Mouse (Mus musculus) heart, postnatal 10 days (tissue): Measurements from ENCODE around the gene Rnase11. TPM values are rescaled to one million over a fixed set of nuclear protein-coding genes. Genes with fewer than 3 reads are reported as not detected.
"Not testable (repeated sequence)": the region's sequence is repeated elsewhere in the genome, so short reads cannot be mapped to it uniquely, and the experiment has no call there.

Experiments used
- DNase-seq, 2 experiments: peaks; one replicate each; pipeline ENCODE4 v3.0.0; 2021
- intact Hi-C: fragments of 180-260 bp; cut with DNase I; formaldehyde crosslinking; loops from one replicate; pipeline ENCODE4 v1.15.1; 2025
- total RNA-seq, 2 experiments: library from RNA; stranded (reverse); gene quantifications; 2 replicates each; pipeline ENCODE4 v1.2.3; 2021

Rnase11 gene
- total RNA-seq, 2 experiments from 2014 or later, result not detected

DNA sequence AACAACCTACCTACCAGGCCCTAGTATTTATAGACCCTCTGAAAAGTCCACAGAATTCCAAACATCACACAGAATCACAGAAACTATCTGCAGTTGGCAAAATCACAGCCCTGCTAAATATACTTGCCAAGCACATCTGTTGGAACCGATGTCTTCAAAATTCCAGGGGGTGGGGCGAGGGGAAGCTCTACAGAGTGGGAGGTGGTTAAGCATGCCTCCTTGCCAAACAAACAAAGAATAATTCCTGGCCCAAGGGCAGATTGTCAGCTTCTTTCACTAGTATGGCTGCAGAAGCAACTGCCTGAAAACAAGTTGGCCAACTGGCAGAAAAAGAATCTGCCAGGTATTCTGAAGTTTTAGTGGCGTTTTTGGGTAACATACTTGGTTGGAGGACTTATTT is 32.7 kb downstream of the Rnase11 start:
- DNase-seq, result peak; percentile 64 to 66
- intact Hi-C loops, result no loop called here

DNA sequence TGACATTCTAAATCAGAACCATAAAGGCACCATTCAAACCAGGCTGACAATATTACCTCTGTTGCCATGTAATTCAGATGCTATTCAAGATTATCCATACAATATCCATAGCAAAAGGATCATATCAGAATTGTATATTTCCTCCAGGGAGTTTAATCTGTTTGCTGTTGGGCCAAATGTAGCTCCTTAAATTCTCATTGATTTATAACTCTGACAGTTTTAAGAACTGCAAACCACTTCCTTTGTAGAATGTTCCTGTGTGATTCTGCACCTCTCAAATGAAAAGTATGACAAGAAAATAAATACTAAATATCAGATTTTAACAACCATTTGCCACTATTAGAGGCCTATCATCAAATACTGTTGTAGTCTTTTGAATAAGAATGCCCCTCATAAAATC is 34.2 kb downstream of the Rnase11 start:
- no peak for DNase-seq
- intact Hi-C loops, result no loop called here

DNA sequence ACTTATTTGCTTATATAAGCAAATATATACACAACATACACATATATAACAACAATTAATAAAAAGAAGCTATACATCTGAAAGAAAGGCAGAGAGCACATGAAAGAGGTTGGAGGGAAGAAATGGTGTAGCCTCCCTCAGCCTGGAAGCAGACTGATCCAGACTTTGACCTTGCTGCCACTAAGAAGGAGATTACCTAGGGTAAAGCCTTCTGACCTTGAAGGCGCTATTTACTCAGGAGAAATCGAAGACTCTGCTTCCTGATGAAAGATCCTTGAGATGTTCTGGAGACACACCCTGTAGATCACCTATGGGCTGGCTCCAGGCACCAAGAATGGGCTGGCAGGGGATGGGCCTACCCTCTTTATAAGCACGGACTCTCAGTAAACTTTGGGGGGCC is 35.2 kb downstream of the Rnase11 start:
- intact Hi-C loops, result loop anchor here (5.0 kb wide), 1 partner anchor 72 kb away; the partner anchor contains the start of gene Gm49342
- DNase-seq, result not testable (repeated sequence)

DNA sequence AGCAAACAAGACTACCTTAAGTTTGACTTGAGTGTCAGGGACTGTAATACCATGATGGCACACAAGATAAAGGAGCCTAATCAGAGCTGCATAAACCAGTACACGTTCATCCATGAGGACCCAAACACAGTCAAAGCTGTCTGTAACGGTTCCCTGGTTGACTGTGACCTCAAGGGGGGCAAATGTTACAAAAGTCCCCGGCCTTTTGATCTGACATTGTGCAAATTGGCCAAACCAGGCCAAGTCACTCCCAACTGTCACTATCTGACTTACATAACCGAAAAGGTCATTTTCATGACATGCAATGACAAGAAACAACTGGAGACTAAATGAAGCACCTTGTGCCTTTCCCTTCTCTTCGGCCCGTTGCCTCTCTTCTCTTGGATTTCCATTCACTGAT is 40.4 kb downstream of the Rnase11 start:
- DNase-seq, result no peak
- intact Hi-C loops, result no loop called here

DNA sequence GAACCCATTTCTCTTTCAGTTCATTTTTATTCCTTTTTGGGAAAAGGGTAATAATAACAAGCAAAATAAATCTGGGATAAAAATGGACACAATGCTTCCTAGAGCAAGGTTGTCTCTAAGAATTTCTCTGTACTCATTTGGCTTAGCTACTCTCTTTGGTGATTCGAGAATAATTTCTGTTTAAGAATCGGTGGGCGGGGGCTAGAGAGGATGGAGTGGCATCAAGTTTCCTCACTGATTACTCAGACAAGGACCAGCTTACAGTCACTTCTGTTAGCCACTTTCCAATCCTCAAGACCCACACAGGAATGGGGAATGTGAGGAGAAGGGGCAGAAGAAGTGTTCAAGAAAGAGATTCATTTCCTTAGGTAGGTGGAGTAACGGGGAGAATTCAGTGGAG is 41.2 kb downstream of the Rnase11 start:
- intact Hi-C loops, result no loop called here

GRCm38 (mm10) chr14:51007914-51008713 is 41.8 kb downstream of the Rnase11 start:
- peak; percentile 80 to 83 for DNase-seq

More for the DNA sequence above, 41.2 kb downstream of the Rnase11 start:
- peak in 1 of 2 experiments; percentile 24 for DNase-seq

DNA sequence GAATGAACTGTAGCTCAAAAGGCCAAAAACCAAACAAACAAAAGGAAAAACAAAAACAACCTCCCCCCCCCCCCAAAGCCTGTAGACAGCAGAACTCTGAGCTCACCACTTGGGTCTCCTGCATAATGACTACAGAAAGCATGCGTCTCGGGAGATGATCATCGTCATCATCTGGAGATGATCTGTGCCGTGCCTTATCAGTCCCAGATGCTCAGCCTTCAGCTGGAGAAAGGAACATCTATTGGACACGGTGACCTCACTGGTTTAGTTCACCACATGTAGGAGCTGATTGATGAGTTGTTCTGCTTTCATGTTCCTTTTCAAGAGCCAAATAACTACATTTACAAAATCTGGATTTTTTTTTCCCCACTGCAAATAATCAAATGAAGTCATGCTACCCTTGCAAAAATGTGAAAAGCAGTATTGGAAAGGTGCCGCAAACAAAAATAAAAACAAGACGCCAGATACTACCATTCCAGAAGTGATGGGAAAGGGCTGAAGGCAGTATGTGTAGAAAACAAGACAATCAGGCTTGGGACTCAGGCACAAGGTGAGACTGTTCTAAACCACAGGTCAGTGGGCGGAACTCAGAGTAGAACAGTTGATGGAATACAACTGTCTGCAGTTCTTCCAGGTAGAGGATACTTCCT is 42.7 kb downstream of the Rnase11 start, which contains the start of gene Rnase10:
Gene Rnase10 (plus strand): TSS at position 600 of the 650 bp plus-strand sequence.
- intact Hi-C loops, result no loop called here
- DNase-seq, result no peak

More at GRCm38 (mm10) chr14:51007914-51008713, 41.8 kb downstream of the Rnase11 start:
- intact Hi-C loops, result no loop called here

Other genes starting within 250 kb of the Rnase11 start
- not detected for gene Ccnb1ip1, start 242.4 kb downstream of the Rnase11 start, total RNA-seq
- 10 to 100 TPM; 18.7 to 20.0 TPM for gene Parp2, start 242.3 kb downstream of the Rnase11 start, total RNA-seq
- 10 to 100 TPM; 10.9 to 11.6 TPM for gene Tep1, start 179.6 kb downstream of the Rnase11 start, total RNA-seq
- gene Klhl33, start 152.7 kb downstream of the Rnase11 start, total RNA-seq, result 1 to 10 TPM; 5.7 to 5.9 TPM
- gene Osgep, start 125.3 kb downstream of the Rnase11 start, total RNA-seq, result 10 to 100 TPM; 59.5 to 66.3 TPM
- gene Apex1, start 125.2 kb downstream of the Rnase11 start, total RNA-seq, result 10 to 100 TPM; 39.5 to 43.4 TPM
- gene Pip4p1, start 119.3 kb downstream of the Rnase11 start, total RNA-seq, result 10 to 100 TPM; 23.7 to 25.4 TPM
- gene Pnp, start 119.1 kb downstream of the Rnase11 start, total RNA-seq, result 10 to 100 TPM; 15.2 to 17.3 TPM
- 10 to 100 TPM; 13.0 to 14.4 TPM for gene Gm49342, start 105.6 kb downstream of the Rnase11 start, total RNA-seq
- gene Pnp2, start 94.2 kb downstream of the Rnase11 start, total RNA-seq, result 1 to 10 TPM in 1 of 2 experiments, under 1 TPM in 1; 0.69 to 1.1 TPM
- gene Rnase10, start 42.4 kb downstream of the Rnase11 start, total RNA-seq, result under 1 TPM; 0.17 TPM
- gene Rnase9, start 8.3 kb downstream of the Rnase11 start, total RNA-seq, result not detected
- gene Rnase12, start 7.5 kb upstream of the Rnase11 start, total RNA-seq, result not detected
- gene Olfr750, start 24.3 kb upstream of the Rnase11 start, total RNA-seq, result not detected
- gene Rnase4, start 40.9 kb upstream of the Rnase11 start, total RNA-seq, result 10 to 100 TPM; 45.4 to 46.9 TPM
- gene Ang, start 41.0 kb upstream of the Rnase11 start, total RNA-seq, result 1 to 10 TPM; 3.2 to 4.0 TPM
- not detected for gene Eddm3b, start 64.3 kb upstream of the Rnase11 start, total RNA-seq
- gene Rnase6, start 73.7 kb upstream of the Rnase11 start, total RNA-seq, result under 1 TPM; 0.31 to 0.69 TPM
- gene Rnase1, start 96.6 kb upstream of the Rnase11 start, total RNA-seq, result under 1 TPM; 0.52 to 0.72 TPM
- not detected for gene Rnase2b, start 112.1 kb upstream of the Rnase11 start, total RNA-seq
- gene Ang2, start 149.0 kb upstream of the Rnase11 start, total RNA-seq, result not detected
- gene Ear14, start 153.2 kb upstream of the Rnase11 start, total RNA-seq, result not detected
- gene Rnase2a, start 205.9 kb upstream of the Rnase11 start, total RNA-seq, result not detected